Mouse (Mus musculus) MEL-GATA-1-ER (cell line): ENCODE data around the gene Ubr4.
"Not testable (repeated sequence)": the region's sequence is repeated elsewhere in the genome, so short reads cannot be mapped to it uniquely, and the experiment has no call there.

ENCODE experiments used
- DNase-seq: peaks from one replicate; pipeline ENCODE4 v3.0.0-alpha.2; 2012; ENCODE audit warnings: low read depth; ENCODE audit errors: extremely low read depth

Gene Ubr4

GRCm38 (mm10) chr4:139483461-139484105 lies 131.2 kb downstream of the Ubr4 start:
- no peak for DNase-seq

- no peak for DNase-seq
Observed at GRCm38 (mm10) chr4:139484496-139484895, 132.1 kb downstream of the Ubr4 start.

GRCm38 (mm10) chr4:139487085-139487484 lies 134.7 kb downstream of the Ubr4 start:
- DNase-seq = no peak

- no peak for DNase-seq
Observed at GRCm38 (mm10) chr4:139488325-139488724, 135.9 kb downstream of the Ubr4 start.

GRCm38 (mm10) chr4:139489946-139490345 lies 137.5 kb downstream of the Ubr4 start:
- no peak for DNase-seq

GRCm38 (mm10) chr4:139490413-139491055 lies 138.1 kb downstream of the Ubr4 start:
- no peak for DNase-seq

GRCm38 (mm10) chr4:139491541-139492170 lies 139.2 kb downstream of the Ubr4 start:
- DNase-seq = no peak

- no peak for DNase-seq
Observed at GRCm38 (mm10) chr4:139492258-139492833, 139.9 kb downstream of the Ubr4 start.

GRCm38 (mm10) chr4:139493227-139494025 lies 141.0 kb downstream of the Ubr4 start:
- peak; percentile 53 for DNase-seq

GRCm38 (mm10) chr4:139500814-139501213 lies 148.4 kb downstream of the Ubr4 start:
- DNase-seq = no peak

- DNase-seq = no peak
Observed at GRCm38 (mm10) chr4:139501702-139502101, 149.3 kb downstream of the Ubr4 start.

- DNase-seq = peak; percentile 37
Observed at GRCm38 (mm10) chr4:139503919-139504318, 151.5 kb downstream of the Ubr4 start.

GRCm38 (mm10) chr4:139505716-139506115 lies 153.3 kb downstream of the Ubr4 start:
- no peak for DNase-seq

GRCm38 (mm10) chr4:139506727-139507126 lies 154.3 kb downstream of the Ubr4 start:
- no peak for DNase-seq

GRCm38 (mm10) chr4:139509069-139509468 lies 156.7 kb downstream of the Ubr4 start:
- DNase-seq = no peak

GRCm38 (mm10) chr4:139511557-139511956 lies 159.1 kb downstream of the Ubr4 start:
- DNase-seq = no peak

- DNase-seq = no peak
Observed at GRCm38 (mm10) chr4:139512985-139513384, 160.6 kb downstream of the Ubr4 start.

- DNase-seq = no peak
Observed at GRCm38 (mm10) chr4:139519221-139519620, 166.8 kb downstream of the Ubr4 start.

- no peak for DNase-seq
Observed at GRCm38 (mm10) chr4:139521926-139522325, 169.5 kb downstream of the Ubr4 start.

GRCm38 (mm10) chr4:139526475-139526874 lies 174.1 kb downstream of the Ubr4 start:
- no peak for DNase-seq

- DNase-seq = not testable (repeated sequence)
Observed at GRCm38 (mm10) chr4:139530248-139530647, 177.8 kb downstream of the Ubr4 start, which contains the start of gene Iffo2. Gene Iffo2 (plus strand): TSS chr4:139530548.
